Mouse (Mus musculus) CD4-positive naive resting alpha-beta T cell, adult 76 days (primary cell): Measurements from ENCODE around the gene Gsdmc4. TPM values are rescaled to one million over a fixed set of nuclear protein-coding genes. Genes with fewer than 3 reads are reported as not detected.

ENCODE experiments used
- total RNA-seq: library from RNA; stranded (reverse); gene quantifications from one replicate; pipeline ENCODE4 v1.2.4, GENCODE M21; 2023

Gene Gsdmc4
- 0.44 TPM for total RNA-seq

DNA sequence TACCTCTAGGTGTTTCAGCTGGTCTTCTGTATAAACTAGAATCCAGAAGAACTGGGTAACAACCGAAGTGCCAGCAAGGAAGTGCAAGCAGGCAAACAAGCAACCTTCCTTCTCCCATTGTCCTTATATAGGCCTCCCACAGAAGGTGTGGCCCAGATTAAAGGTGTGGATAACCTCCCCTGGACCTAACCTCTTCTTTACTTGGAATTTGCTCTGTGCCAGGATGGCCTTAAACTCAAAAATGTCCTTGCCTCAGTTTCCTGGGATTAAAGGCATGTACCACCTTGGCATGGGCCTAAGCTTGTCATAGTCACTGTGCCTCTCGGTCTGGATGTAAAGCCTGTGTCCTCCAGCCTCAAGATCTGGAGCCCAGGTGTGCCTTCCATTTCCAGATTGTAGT is at the start of gene Gsdmc4:
Gene Gsdmc4, minus strand, starts transcription at position 101 of the 400 bp plus-strand sequence.

GRCm38 (mm10) chr15:63878458-63878857 is 33.6 kb downstream of the Gsdmc4 start, which contains the start of gene Gsdmc3:
TSS of gene Gsdmc3 (minus strand) at chr15:63878558.

Other genes starting within 250 kb of the Gsdmc4 start
- gene Gsdmc2, start 67.1 kb downstream of the Gsdmc4 start, total RNA-seq = not detected
- not detected for gene Gsdmc3, start 33.7 kb downstream of the Gsdmc4 start, total RNA-seq
- gene Fam49b, start 148.2 kb upstream of the Gsdmc4 start, total RNA-seq = 211 TPM